Mouse (Mus musculus) midbrain, embryonic 10.5 days (tissue): ENCODE measurements at regions not wholly inside any gene's neighbourhood (a gene's known extent, or its start where the extent isn't known, plus 50 kb on each side); places are given as distances from the start of the nearest gene placed in this dataset.

ENCODE experiments used
- DNase-seq: peaks from one replicate; pipeline ENCODE4 v3.0.0-alpha.2; 2017; ENCODE audit warnings: low spot score
- H3K27ac ChIP-seq: fragments of 300-500 bp; sonication (generic); replicated peaks from 2 replicates; pipeline ENCODE4 v1.5.1; 2016; ENCODE audit warnings: mild to moderate bottlenecking
- H3K27me3 ChIP-seq: fragments of 300-500 bp; sonication (generic); 2 replicates; pipeline ENCODE4 v1.6.1; 2016; ENCODE audit warnings: low read depth, mild to moderate bottlenecking; ENCODE audit not compliant: poor library complexity, severe bottlenecking
- H3K36me3 ChIP-seq: fragments of 300-500 bp; sonication (generic); 2 replicates; pipeline ENCODE4 v1.6.1; 2016; ENCODE audit warnings: mild to moderate bottlenecking, moderate library complexity
- H3K4me1 ChIP-seq: fragments of 300-500 bp; sonication (generic); 2 replicates; pipeline ENCODE4 v1.6.1; 2016
- H3K4me3 ChIP-seq: fragments of 300-500 bp; sonication (generic); 2 replicates; pipeline ENCODE4 v1.5.1; 2016; ENCODE audit warnings: mild to moderate bottlenecking, moderate library complexity
- H3K9me3 ChIP-seq: fragments of 300-500 bp; sonication (generic); replicated peaks from 2 replicates; pipeline ENCODE4 v1.6.1; 2016; ENCODE audit warnings: mild to moderate bottlenecking
- WGBS: fragments of 180-500 bp; shearing (Covaris S2); methylation state at CpG from one replicate; pipeline ENCODE4 v1.1.7; 2016; 5-methylcytosine and 5-hydroxymethylcytosine counted together

DNA sequence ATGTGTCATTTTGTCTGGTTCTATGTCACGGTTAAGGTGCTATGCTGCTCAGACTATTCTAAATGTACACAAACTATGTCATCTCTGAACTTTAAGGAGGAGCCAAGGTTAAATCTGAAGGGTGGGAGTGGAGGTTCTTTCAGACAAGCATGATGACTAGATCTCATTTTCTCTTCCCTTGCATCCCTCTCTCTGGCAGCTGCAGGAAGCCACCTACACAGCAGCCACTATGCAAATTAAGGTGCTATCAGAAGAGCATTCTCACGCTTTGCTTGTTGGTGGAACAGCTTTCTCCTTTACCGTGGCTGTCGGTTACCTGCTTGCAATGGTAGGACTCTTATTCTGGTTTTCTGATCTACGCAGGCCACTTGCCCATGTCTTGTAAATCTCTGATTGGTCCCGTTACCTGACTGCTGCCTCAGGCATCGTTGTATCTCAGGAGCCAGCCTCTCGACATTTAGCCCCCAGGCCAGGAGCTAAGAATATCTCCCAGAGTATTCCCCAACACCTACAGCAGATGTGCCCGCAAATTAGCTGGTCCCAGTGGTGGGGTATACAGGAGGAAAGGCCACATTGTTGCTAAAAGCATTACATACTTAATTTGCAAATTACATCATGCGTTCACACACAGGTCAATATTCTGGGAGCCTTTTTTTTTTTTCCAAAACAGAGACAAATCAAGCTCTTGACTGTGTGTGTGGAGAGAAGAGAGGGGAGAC, 192.6 kb downstream of the Emx2 start:
- H3K27ac ChIP-seq: no peak overlapping the region
- H3K27me3 ChIP-seq: no peaks in the 10 kb centered on the region
- H3K4me3 ChIP-seq: no peak overlapping the region
- 0 out of 2 replicates have a peak, but pooled peaks cover 4% of the 10 kb centered on the region for H3K4me1 ChIP-seq
- H3K36me3 ChIP-seq: no peaks in the 10 kb centered on the region
- DNase-seq: no peak
- 84% methylated on average over 10 of the region's 10 CpGs for WGBS
- no peaks in the 10 kb centered on the region for H3K9me3 ChIP-seq

DNA sequence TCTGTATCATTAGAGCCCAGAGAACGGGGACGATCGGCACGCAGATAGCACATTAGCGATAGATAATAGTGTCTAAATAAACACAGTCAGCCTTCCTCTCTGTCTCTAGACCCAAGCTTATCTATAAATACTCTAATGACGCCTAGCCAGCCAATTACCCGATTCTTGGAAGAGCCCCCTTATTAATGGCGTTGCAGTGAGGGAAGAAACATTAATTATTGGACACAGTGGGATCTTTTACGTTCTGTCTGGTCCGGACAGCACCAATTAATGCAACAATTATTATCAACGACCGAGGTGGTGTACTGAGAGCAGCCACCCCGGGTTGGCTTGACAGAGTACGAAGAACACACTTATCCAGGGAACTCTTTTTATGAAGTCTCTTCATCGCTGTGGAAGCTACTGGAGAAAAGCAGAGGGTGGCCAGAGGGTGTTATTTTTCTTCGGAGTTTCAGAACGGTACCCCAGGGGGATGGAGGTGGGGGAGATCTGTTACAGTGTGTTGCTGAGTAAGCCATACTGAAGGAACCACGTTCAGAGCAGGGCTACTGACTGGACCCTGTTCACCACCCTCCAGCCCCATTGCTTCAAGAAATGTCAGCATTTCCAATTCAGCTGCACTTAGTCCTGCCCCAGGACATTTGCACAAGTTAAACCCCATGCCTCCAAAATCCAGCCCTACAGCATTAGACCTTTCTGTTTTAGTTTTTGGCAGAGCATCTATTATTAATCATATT, 195.6 kb downstream of the Emx2 start:
- Histone ChIP-seq H3K27ac (no peak overlapping the region), H3K36me3 (no peaks in the 10 kb centered on the region), H3K4me3 (no peak overlapping the region), H3K9me3 (no peaks in the 10 kb centered on the region), H3K4me1 (peaks cover 4% of the 10 kb centered on the region; the same call in 1 of the 2 replicates), H3K27me3 (no peaks in the 10 kb centered on the region)
- 81% methylated on average over 18 of the region's 18 CpGs for WGBS
- DNase-seq: no peak

GRCm38 (mm10) chr19:59655321-59655720, 197.1 kb downstream of the Emx2 start:
- H3K27me3 ChIP-seq: no peaks in the 10 kb centered on the region
- peaks cover 4% of the 10 kb centered on the region; the same call in 1 of the 2 replicates for H3K4me1 ChIP-seq
- H3K27ac ChIP-seq: no peak overlapping the region
- no peak for DNase-seq
- no peak overlapping the region for H3K4me3 ChIP-seq
- no peaks in the 10 kb centered on the region for H3K9me3 ChIP-seq
- H3K36me3 ChIP-seq: no peaks in the 10 kb centered on the region
- WGBS: 93% methylated on average over 2 of the region's 2 CpGs

DNA sequence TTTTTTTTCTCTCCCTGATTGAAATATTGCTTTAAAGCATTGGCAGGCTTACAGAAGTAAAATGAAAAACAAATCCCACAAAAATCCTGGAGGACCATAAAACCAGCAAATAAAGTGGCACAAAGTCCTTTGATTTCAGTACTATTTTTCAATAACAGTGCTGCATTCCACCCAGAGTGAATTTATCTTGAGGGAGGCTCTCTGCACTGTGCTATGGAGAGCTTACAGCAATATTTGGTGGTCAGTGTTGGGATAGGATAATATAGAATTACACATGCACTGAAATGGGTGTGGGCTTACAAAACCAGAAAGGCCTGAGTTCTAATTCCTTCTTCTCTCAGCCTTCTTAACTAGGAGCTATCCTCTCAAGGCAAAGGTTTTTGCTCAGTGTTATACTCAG, 211.6 kb downstream of the Emx2 start:
- DNase-seq: no peak
- H3K27me3 ChIP-seq: no peaks in the 10 kb centered on the region

DNA sequence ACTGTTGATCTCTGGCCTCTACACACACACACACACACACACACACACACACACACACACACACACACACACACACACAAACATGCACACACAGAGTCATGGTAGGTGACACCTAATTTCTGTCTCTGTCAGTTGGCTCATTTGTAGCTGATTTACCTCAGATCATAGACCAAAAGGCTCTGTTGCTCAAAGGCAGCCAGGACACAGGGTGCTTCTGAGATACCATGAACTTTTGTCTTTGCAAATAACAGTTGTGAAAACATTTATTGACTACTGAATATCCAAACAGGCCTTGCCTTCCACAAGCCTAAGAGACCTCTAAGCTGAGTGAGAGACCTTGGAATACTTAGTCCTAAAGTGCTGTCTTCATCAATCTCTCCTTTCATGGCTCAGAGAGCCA, 215.4 kb downstream of the Emx2 start:
- Histone ChIP-seq H3K4me1 (no peaks in the 10 kb centered on the region), H3K4me3 (no peak overlapping the region), H3K27me3 (no peaks in the 10 kb centered on the region), H3K27ac (no peak overlapping the region), H3K36me3 (no peaks in the 10 kb centered on the region), H3K9me3 (no peaks in the 10 kb centered on the region)
- no peak for DNase-seq

More for the DNA sequence above, 211.6 kb downstream of the Emx2 start:
- H3K36me3 ChIP-seq: no peaks in the 10 kb centered on the region
- no peaks in the 10 kb centered on the region for H3K4me1 ChIP-seq
- no peaks in the 10 kb centered on the region for H3K9me3 ChIP-seq
- H3K27ac ChIP-seq: no peak overlapping the region
- H3K4me3 ChIP-seq: no peak overlapping the region

GRCm38 (mm10) chr19:59679191-59679590, 221.0 kb downstream of the Emx2 start:
- whole genome bisulfite sequencing: 94% methylated on average over 7 of the region's 7 CpGs
- Histone ChIP-seq H3K27ac (no peak overlapping the region), H3K36me3 (no peaks in the 10 kb centered on the region), H3K9me3 (no peaks in the 10 kb centered on the region), H3K4me3 (no peak overlapping the region), H3K4me1 (no peaks in the 10 kb centered on the region), H3K27me3 (no peaks in the 10 kb centered on the region)
- DNase-seq: no peak

DNA sequence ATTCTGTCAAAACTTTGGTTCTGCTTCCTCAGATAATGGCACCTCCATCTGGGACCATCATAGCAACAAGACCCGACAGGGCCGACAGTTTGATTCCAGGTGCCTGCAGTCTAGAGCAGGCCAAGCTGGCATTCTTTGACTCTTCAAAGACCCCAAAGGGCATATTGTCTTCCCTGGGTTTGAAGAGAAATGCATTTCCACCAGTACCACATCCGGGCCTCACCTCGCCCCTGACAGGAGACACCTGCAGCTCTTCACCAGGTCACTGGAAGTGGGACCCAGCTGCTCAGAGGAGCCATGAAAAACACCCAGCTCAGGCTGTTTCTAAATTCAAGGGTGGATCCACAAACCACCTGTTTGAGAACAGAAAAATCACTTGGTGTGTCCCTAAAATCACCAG, 222.2 kb downstream of the Emx2 start:
- DNase-seq: no peak
- 94% methylated on average over 4 of the region's 4 CpGs for WGBS
- Histone ChIP-seq H3K4me3 (no peak overlapping the region), H3K27me3 (no peaks in the 10 kb centered on the region), H3K27ac (no peak overlapping the region), H3K4me1 (no peaks in the 10 kb centered on the region), H3K36me3 (no peaks in the 10 kb centered on the region), H3K9me3 (no peaks in the 10 kb centered on the region)

GRCm38 (mm10) chr19:59684292-59684691, 226.1 kb downstream of the Emx2 start:
- no peak for DNase-seq
- no peaks in the 10 kb centered on the region for H3K9me3 ChIP-seq
- H3K4me1 ChIP-seq: peaks cover 10% of the 10 kb centered on the region
- H3K4me3 ChIP-seq: no peak overlapping the region
- no peaks in the 10 kb centered on the region for H3K27me3 ChIP-seq
- WGBS: 85% methylated on average over 7 of the region's 7 CpGs
- no peak overlapping the region for H3K27ac ChIP-seq
- no peaks in the 10 kb centered on the region for H3K36me3 ChIP-seq

DNA sequence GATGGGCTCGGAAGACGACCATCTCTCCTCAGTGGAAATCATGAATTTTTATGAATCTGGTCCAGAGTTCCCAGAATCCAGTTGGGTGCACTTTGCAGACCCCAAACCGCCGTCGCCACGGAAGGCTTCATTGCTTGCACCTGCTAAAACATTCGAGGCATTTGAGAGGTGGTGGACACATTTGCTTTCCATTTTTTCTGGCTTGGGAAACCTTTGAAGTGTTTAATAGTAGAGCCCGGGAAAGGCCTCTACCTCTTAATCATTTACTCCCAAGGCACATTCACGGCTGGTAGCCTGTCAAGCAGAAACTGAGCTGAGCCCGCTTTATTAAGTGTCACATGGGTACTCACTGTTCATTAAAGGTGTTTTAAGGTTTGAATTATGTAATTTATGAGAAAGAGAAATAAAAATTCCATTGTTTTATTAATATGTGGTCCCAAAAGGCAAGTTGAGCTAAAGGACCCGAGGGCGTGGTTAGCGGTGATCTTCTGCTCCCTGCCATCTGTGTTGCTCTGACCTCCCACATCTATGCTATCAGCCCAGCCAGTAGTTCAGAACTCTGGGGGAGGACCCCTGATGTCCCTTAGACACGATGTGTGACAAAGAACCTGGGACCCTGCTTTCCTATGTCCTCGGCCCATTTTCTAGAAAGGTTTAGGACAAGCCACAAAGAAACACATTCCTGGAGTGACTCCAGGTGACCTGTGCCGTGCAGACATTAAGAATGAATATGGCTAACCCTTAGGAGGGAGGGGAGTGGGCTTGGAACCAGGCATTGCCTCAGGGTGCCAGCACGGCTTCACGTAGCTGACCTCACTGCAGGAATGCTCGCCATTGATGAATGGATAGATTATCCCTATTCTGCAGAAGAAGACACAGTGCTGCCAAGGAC, 227.9 kb downstream of the Emx2 start:
- no peaks in the 10 kb centered on the region for H3K27me3 ChIP-seq
- DNase-seq: no peak
- no peak overlapping the region for H3K27ac ChIP-seq
- no peaks in the 10 kb centered on the region for H3K36me3 ChIP-seq
- WGBS: 80% methylated on average over 19 of the region's 19 CpGs
- H3K4me1 ChIP-seq: peaks cover 10% of the 10 kb centered on the region
- no peak overlapping the region for H3K4me3 ChIP-seq
- H3K9me3 ChIP-seq: no peaks in the 10 kb centered on the region

DNA sequence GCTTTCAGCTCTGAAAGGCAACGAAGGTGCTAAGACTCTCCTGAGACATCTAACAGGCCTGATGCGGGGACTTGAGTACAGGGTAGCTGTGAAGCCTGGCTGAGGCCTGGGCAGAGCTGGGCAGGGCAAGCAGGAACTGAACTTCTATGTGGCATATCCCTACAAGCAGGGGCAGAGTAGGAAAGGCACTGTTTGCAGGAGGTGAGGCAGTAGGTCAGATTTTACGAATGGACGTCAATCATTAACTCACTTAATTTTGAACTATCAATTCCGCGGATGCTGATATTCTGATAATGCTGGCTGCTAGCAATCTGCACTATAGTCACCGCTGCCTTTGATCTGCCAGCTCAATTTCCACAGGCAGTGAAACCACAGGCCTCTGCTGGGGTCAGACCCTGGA, 229.0 kb downstream of the Emx2 start:
- H3K4me3 ChIP-seq: no peak overlapping the region
- no peak for DNase-seq
- 93% methylated on average over 7 of the region's 7 CpGs for WGBS
- H3K36me3 ChIP-seq: no peaks in the 10 kb centered on the region
- peaks cover 10% of the 10 kb centered on the region for H3K4me1 ChIP-seq
- H3K9me3 ChIP-seq: no peaks in the 10 kb centered on the region
- H3K27me3 ChIP-seq: no peaks in the 10 kb centered on the region
- no peak overlapping the region for H3K27ac ChIP-seq

DNA sequence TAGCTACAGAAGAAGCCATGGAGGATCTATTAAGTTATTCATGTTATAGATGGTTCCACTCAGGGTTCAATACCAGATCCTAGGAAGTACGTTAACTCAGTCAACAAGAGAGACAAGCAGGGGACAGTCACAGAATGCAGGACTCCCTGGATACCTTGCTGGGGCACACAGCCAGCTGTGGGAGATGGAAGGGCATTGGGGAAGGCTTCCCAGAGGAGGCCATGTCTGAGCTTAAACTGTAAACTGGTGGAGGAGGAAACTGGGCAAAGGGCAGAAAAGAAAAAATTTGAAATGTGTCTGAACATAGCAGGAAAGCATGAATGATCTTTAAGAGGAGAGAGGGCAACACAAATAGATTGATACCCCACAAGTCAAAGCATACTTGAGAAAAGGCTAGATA, 229.5 kb downstream of the Emx2 start:
- no peaks in the 10 kb centered on the region for H3K27me3 ChIP-seq
- peaks cover 10% of the 10 kb centered on the region for H3K4me1 ChIP-seq
- no peaks in the 10 kb centered on the region for H3K9me3 ChIP-seq
- no peaks in the 10 kb centered on the region for H3K36me3 ChIP-seq
- no peak overlapping the region for H3K4me3 ChIP-seq
- no peak for DNase-seq
- H3K27ac ChIP-seq: no peak overlapping the region
- WGBS: 85% methylated on average over 1 of the region's 1 CpGs

- no peak overlapping the region for H3K4me3 ChIP-seq
- H3K36me3 ChIP-seq: no peaks in the 10 kb centered on the region
- 88% methylated on average over 15 of the region's 15 CpGs for WGBS
- H3K27me3 ChIP-seq: peaks cover 10% of the 10 kb centered on the region
- no peak overlapping the region for H3K27ac ChIP-seq
- DNase-seq: no peak
- peaks cover under 1% of the 10 kb centered on the region for H3K4me1 ChIP-seq
- H3K9me3 ChIP-seq: no peaks in the 10 kb centered on the region
These were observed 233.4 kb downstream of the Emx2 start for GRCm38 (mm10) chr19:59691541-59692096.
